Mouse (Mus musculus) monocyte, adult 59 days (primary cell): Measurements from ENCODE around the gene Crb1. TPM values are rescaled to one million over a fixed set of nuclear protein-coding genes. Genes with fewer than 3 reads are reported as not detected.

Source experiments
- total RNA-seq, 2 experiments: library from RNA; stranded (reverse); gene quantifications; one replicate each; pipeline ENCODE4 v1.2.4; 2023

Gene Crb1
- total RNA-seq = not detected

DNA sequence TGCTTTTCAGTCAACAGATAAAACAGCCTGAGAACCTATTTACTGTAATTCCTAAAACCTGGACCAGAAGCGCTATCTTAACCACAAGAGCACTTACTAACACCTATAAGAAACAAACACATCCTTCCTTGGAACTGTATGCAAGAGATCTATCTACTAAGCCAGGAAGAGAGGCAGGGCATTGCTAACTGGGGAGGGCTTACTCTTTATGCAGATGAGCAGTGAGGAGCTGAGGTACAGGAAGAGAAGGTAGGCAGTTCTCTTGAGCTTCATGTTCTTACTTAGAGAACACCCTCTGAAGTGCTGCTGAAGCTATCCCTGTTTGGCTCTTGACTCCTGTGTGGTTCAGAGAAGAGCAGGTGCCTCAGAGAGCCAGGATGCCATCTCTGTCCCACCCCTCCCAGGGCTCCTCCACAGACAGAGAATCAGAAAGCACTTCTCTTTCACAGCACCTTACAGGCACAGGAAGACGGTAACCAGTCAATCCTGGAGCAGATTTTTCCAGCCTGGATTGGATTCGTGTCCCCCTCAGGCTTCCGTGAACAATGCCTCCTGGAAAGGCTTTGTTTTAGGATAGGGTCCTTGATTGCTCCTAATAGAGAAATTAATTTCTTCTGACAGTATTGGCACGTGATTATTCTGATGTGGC, at the start of gene Crb1:
Gene Crb1 (minus strand): TSS at position 463 of the 649 bp plus-strand sequence.

DNA sequence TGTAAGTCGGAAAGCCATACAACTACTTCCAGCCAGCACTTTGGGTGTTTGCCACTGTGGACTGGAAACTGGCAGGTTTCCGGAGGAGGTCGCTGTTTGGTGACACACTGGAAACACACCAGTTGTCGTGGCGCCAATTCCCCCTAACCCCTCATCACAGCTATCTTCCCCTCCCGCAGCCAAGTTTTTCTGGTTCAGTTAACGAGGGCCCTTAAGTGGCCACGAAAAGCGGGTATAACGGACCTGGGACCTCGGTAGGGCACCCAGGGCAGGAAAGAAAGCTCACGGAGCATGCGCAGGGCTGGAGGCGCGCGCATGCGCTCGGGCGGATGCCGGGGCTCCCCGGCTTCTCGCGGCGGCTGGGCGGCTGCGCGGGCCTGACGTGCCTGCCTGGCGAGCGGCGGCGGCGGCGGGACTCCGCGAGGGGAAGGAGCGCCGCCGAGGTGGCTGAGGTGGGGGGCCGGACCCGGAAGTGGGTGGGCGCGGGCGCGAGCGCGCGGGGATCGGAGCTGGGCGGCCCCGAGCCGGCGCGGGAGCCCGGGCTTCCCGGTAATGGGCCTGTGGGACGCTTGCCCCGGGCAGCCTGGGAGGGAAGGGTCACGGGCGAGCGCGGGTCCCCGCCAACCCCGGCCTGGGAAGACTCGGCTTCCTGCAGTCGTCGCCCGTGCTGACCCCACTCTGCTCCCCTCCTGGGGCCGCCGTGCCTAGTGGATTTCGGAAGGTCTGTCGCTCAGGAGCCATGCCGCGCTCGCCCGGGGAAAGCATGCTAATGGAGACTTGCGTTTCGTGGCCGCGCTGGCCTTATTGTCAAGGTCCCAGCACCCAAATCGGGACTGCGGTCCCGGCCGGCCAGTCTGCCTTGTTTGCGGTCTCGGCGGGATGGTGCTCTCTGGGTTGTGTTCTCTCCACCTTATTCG, 45.2 kb upstream of the Crb1 start, which contains the start of gene Zbtb41:
Gene Zbtb41 (plus strand): TSS at position 414 of the 917 bp plus-strand sequence.

Other genes with a start within 250 kb of the Crb1 start
- gene Zbtb41, start 45.2 kb upstream of the Crb1 start, total RNA-seq = 10 to 100 TPM; 11.5 to 13.2 TPM
- 1 to 10 TPM; 1.1 to 2.3 TPM for gene Aspm, start 77.7 kb upstream of the Crb1 start, total RNA-seq
- not detected for gene F13b, start 124.6 kb upstream of the Crb1 start, total RNA-seq
- not detected for gene Cfhr1, start 183.2 kb upstream of the Crb1 start, total RNA-seq